Comparison of ENCODE assay signal across 8 mouse cellular contexts in genomic region chr2:59401841-59402461, GRCm38 (mm10).
A peak's percentile ranks its signal among the peaks of the same experiment; 100 is the strongest.
DNase-seq lines count a peak whose midpoint lies in the region; ATAC-seq lines count a peak whose summit lies in the region.

No protein-coding gene starts in this region.

- 0 out of 2 replicates have a peak, but pooled peaks have one; percentile 55 for ATAC-seq in frontal cortex, adult (ENCODE audit: low TSS enrichment)

- DNase-seq in frontal cortex, postnatal 25 days (ENCODE audit: low spot score in 2 of 2) = no peak
- peak; percentile 57 for DNase-seq in gastrocnemius, postnatal 25 days
- peak; percentile 42 for DNase-seq in kidney, adult 18-20 months
- DNase-seq in lung, postnatal 25 days (ENCODE audit: low spot score) = peak; percentile 83
- DNase-seq in ovary, postnatal 14 days (ENCODE audit: low spot score) = no peak
- no peak for DNase-seq in layer of hippocampus, postnatal 10 days (ENCODE audit: low spot score in 2 of 2)
- DNase-seq in left cerebral cortex, adult 9 months (ENCODE audit: low spot score in 2 of 2) = no peak

Comparison
In these comparisons a context has a peak if more than half of its experiments do, and no peak if none do; other contexts are left out.
1. DNase-seq: peak in gastrocnemius, postnatal 25 days (single experiment), kidney, adult 18-20 months (single experiment) and lung, postnatal 25 days (single experiment); none in frontal cortex, postnatal 25 days (0 of 2), ovary, postnatal 14 days (single experiment), layer of hippocampus, postnatal 10 days (0 of 2) and left cerebral cortex, adult 9 months (0 of 2).